Mouse (Mus musculus): ENCODE results near the gene Olfr640. TPM values are rescaled to one million over a fixed set of nuclear protein-coding genes. Genes with fewer than 3 reads are reported as not detected.

Olfr640 gene
- total and polyA plus RNA-seq, 2 experiments from 2014 or later: 0.06 to 0.11 TPM

GRCm38 (mm10) chr7:104035145-104035544, 9.8 kb upstream of the Olfr640 start, which contains the start of gene Olfr641:
Gene Olfr641 (plus strand): TSS chr7:104035445.
- no peaks in the 10 kb centered on the region for H3K36me3 ChIP-seq (ENCODE audit: insufficient read depth, low read length)
- no peaks in the 10 kb centered on the region for H3K4me1 ChIP-seq (ENCODE audit: insufficient read depth, low read length)
- H3K9me3 ChIP-seq (ENCODE audit: low read length): no peaks in the 10 kb centered on the region
- H3K4me2 ChIP-seq (ENCODE audit: low read depth, low read length, poor library complexity, severe bottlenecking): no peak within 1 kb of the TSS
- no peak within 1 kb of the TSS for H3K27ac ChIP-seq (ENCODE audit: low read depth, low read length)
- no peaks in the 10 kb centered on the region for H3K27me3 ChIP-seq (ENCODE audit: insufficient read depth, low read length)
- H3K4me3 ChIP-seq (ENCODE audit: low read depth, low read length): no peak within 1 kb of the TSS
- TF ChIP-seq CTCF (IDR thresholded peaks at IDR 0.05): no peak
- no peak for ATAC-seq (ENCODE audit: low FRiP score)
- no peak within 1 kb of the TSS for H3K9ac ChIP-seq (replicated peaks; ENCODE audit: low read length, poor library complexity, severe bottlenecking)
- DNase-seq (ENCODE audit: low spot score): no peak
- 63% methylated on average over 1 of the region's 1 CpGs for WGBS

- no peak for DNase-seq (ENCODE audit: low spot score)
- Histone ChIP-seq H3K4me1 (ENCODE audit: insufficient read depth, low read length) (no peaks in the 10 kb centered on the region), H3K27me3 (ENCODE audit: insufficient read depth, low read length) (no peaks in the 10 kb centered on the region), H3K27ac (ENCODE audit: low read depth, low read length) (no peak overlapping the region), H3K36me3 (ENCODE audit: insufficient read depth, low read length) (no peaks in the 10 kb centered on the region), H3K4me2 (ENCODE audit: low read depth, low read length, poor library complexity, severe bottlenecking) (no peak overlapping the region), H3K9ac (replicated peaks; ENCODE audit: low read length, poor library complexity, severe bottlenecking) (no peak overlapping the region), H3K9me3 (ENCODE audit: low read length) (no peaks in the 10 kb centered on the region), H3K4me3 (ENCODE audit: low read depth, low read length) (no peak overlapping the region)
- no peak for TF ChIP-seq CTCF (IDR thresholded peaks at IDR 0.05)
- no peak for ATAC-seq (ENCODE audit: low FRiP score)
- WGBS: 77% methylated on average over 3 of the region's 3 CpGs
These were observed 1.6 kb upstream of the Olfr640 start for GRCm38 (mm10) chr7:104026978-104027377.

- WGBS: 90% methylated on average over 6 of the region's 6 CpGs
- Histone ChIP-seq H3K9me3 (ENCODE audit: low read length) (no peaks in the 10 kb centered on the region), H3K9ac (replicated peaks; ENCODE audit: low read length, poor library complexity, severe bottlenecking) (no peak overlapping the region), H3K4me3 (ENCODE audit: low read depth, low read length) (no peak overlapping the region), H3K4me1 (ENCODE audit: insufficient read depth, low read length) (no peaks in the 10 kb centered on the region), H3K27me3 (ENCODE audit: insufficient read depth, low read length) (no peaks in the 10 kb centered on the region), H3K27ac (ENCODE audit: low read depth, low read length) (no peak overlapping the region), H3K4me2 (ENCODE audit: low read depth, low read length, poor library complexity, severe bottlenecking) (no peak overlapping the region), H3K36me3 (ENCODE audit: insufficient read depth, low read length) (no peaks in the 10 kb centered on the region)
- ATAC-seq (ENCODE audit: low FRiP score): no peak
- no peak for TF ChIP-seq CTCF (IDR thresholded peaks at IDR 0.05)
- DNase-seq (ENCODE audit: low spot score): no peak
These were observed 3.7 kb downstream of the Olfr640 start for GRCm38 (mm10) chr7:104021651-104022050.

GRCm38 (mm10) chr7:104018953-104019352, 6.4 kb downstream of the Olfr640 start:
- Histone ChIP-seq H3K9me3 (ENCODE audit: low read length) (no peaks in the 10 kb centered on the region), H3K36me3 (ENCODE audit: insufficient read depth, low read length) (no peaks in the 10 kb centered on the region), H3K4me1 (ENCODE audit: insufficient read depth, low read length) (no peaks in the 10 kb centered on the region), H3K4me2 (ENCODE audit: low read depth, low read length, poor library complexity, severe bottlenecking) (no peak overlapping the region), H3K27me3 (ENCODE audit: insufficient read depth, low read length) (no peaks in the 10 kb centered on the region), H3K27ac (ENCODE audit: low read depth, low read length) (no peak overlapping the region), H3K4me3 (ENCODE audit: low read depth, low read length) (no peak overlapping the region), H3K9ac (replicated peaks; ENCODE audit: low read length, poor library complexity, severe bottlenecking) (no peak overlapping the region)
- TF ChIP-seq CTCF (IDR thresholded peaks at IDR 0.05): no peak
- no peak for DNase-seq (ENCODE audit: low spot score)
- no peak for ATAC-seq (ENCODE audit: low FRiP score)
- 96% methylated on average over 1 of the region's 1 CpGs for WGBS

DNA sequence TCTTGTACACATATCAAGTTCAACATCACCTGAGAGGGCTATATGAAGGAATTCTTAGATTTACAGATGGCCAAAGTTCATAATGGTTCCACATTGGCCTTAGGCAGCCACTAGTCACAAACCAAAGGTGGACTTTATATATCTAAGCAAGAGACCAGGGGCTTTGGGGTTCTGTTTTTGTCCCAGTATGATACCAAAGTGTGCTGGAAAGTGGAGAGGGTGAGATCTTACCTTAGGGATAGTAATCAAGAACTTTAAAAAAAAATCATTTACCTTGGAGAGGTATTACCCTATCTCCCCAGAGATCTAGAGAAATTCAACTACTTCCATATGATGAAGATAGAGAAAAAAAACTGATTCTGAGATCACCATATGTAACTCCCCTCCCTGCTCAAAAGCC, 8.2 kb downstream of the Olfr640 start, which contains the start of gene Olfr639:
Gene Olfr639, minus strand, starts transcription at position 101 of the 400 bp plus-strand sequence.
- Histone ChIP-seq H3K9ac (replicated peaks; ENCODE audit: low read length, poor library complexity, severe bottlenecking) (no peak within 1 kb of the TSS), H3K4me3 (ENCODE audit: low read depth, low read length) (no peak within 1 kb of the TSS), H3K36me3 (ENCODE audit: insufficient read depth, low read length) (no peaks in the 10 kb centered on the region), H3K9me3 (ENCODE audit: low read length) (no peaks in the 10 kb centered on the region), H3K27me3 (ENCODE audit: insufficient read depth, low read length) (no peaks in the 10 kb centered on the region), H3K27ac (ENCODE audit: low read depth, low read length) (no peak within 1 kb of the TSS), H3K4me1 (ENCODE audit: insufficient read depth, low read length) (no peaks in the 10 kb centered on the region), H3K4me2 (ENCODE audit: low read depth, low read length, poor library complexity, severe bottlenecking) (no peak within 1 kb of the TSS)
- TF ChIP-seq CTCF (IDR thresholded peaks at IDR 0.05): no peak
- DNase-seq (ENCODE audit: low spot score) (no peak), ATAC-seq (ENCODE audit: low FRiP score) (no peak)

DNA sequence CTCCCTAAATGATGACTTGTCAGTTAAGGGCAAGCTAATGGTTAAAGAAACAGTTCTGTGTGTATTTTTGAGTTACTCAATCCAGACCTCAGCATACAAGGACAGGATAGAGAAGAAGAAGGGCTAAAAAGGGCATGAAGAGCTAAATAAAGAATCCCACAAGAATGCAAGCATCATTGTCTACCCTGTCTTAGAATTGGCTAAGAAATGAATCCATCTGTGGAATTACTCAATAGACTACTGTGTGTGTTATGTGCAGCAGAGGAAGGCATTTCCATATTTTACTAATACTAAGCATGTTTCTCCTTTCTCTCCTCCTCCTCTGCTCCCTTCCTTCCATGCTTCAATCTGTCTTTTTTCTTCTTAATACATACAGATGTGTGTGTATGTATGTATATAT, 26.2 kb downstream of the Olfr640 start:
- ATAC-seq (ENCODE audit: low FRiP score) (no peak), DNase-seq (ENCODE audit: low spot score) (no peak)
- Histone ChIP-seq H3K4me1 (ENCODE audit: insufficient read depth, low read length) (no peaks in the 10 kb centered on the region), H3K27ac (ENCODE audit: low read depth, low read length) (no peak overlapping the region), H3K36me3 (ENCODE audit: insufficient read depth, low read length) (no peaks in the 10 kb centered on the region), H3K27me3 (ENCODE audit: insufficient read depth, low read length) (no peaks in the 10 kb centered on the region), H3K4me3 (ENCODE audit: low read depth, low read length) (no peak overlapping the region), H3K4me2 (ENCODE audit: low read depth, low read length, poor library complexity, severe bottlenecking) (no peak overlapping the region), H3K9me3 (ENCODE audit: low read length) (no peaks in the 10 kb centered on the region), H3K9ac (replicated peaks; ENCODE audit: low read length, poor library complexity, severe bottlenecking) (no peak overlapping the region)
- no peak for TF ChIP-seq CTCF (IDR thresholded peaks at IDR 0.05)

Data from midbrain, postnatal 0 days (tissue).